Mouse (Mus musculus): ENCODE measurements around the gene Slc4a10. TPM values are rescaled to one million over a fixed set of nuclear protein-coding genes. Genes with fewer than 3 reads are reported as not detected.

Gene Slc4a10
- polyA plus RNA-seq, 1 experiment from 2014 or later = 0.20 TPM

- WGBS = 63% methylated on average over 4 of the region's 4 CpGs
- no peak overlapping the region for H3K4me2 ChIP-seq (replicated peaks; ENCODE audit: low read depth, low read length)
- H3K4me3 ChIP-seq (ENCODE audit: low read length) = no peak overlapping the region
- H3K4me1 ChIP-seq (ENCODE audit: insufficient read depth, low read length) = no peaks in the 10 kb centered on the region
- H3K27ac ChIP-seq (ENCODE audit: low read length) = no peak overlapping the region
- no peak for ATAC-seq (ENCODE audit: low FRiP score, low TSS enrichment)
- no peak overlapping the region for H3K9ac ChIP-seq (replicated peaks; ENCODE audit: low read length)
- no peaks in the 10 kb centered on the region for H3K36me3 ChIP-seq (ENCODE audit: insufficient read depth, low read length)
- H3K9me3 ChIP-seq (ENCODE audit: low read length) = no peaks in the 10 kb centered on the region
- H3K27me3 ChIP-seq (ENCODE audit: insufficient read depth, low read length) = no peaks in the 10 kb centered on the region
These were observed 197.9 kb downstream of the Slc4a10 start for GRCm38 (mm10) chr2:62244167-62244566.

GRCm38 (mm10) chr2:62268467-62268866 is 222.2 kb downstream of the Slc4a10 start:
- Histone ChIP-seq H3K9me3 (ENCODE audit: low read length) (no peaks in the 10 kb centered on the region), H3K4me3 (ENCODE audit: low read length) (no peak overlapping the region), H3K9ac (replicated peaks; ENCODE audit: low read length) (no peak overlapping the region), H3K4me2 (replicated peaks; ENCODE audit: low read depth, low read length) (no peak overlapping the region), H3K36me3 (ENCODE audit: insufficient read depth, low read length) (no peaks in the 10 kb centered on the region), H3K27ac (ENCODE audit: low read length) (no peak overlapping the region), H3K27me3 (ENCODE audit: insufficient read depth, low read length) (no peaks in the 10 kb centered on the region), H3K4me1 (ENCODE audit: insufficient read depth, low read length) (no peaks in the 10 kb centered on the region)
- ATAC-seq (ENCODE audit: low FRiP score, low TSS enrichment) = no peak
- WGBS = 95% methylated on average over 9 of the region's 9 CpGs

- Histone ChIP-seq H3K9ac (replicated peaks; ENCODE audit: low read length) (no peak overlapping the region), H3K4me3 (ENCODE audit: low read length) (no peak overlapping the region), H3K27me3 (ENCODE audit: insufficient read depth, low read length) (no peaks in the 10 kb centered on the region), H3K9me3 (ENCODE audit: low read length) (no peaks in the 10 kb centered on the region), H3K27ac (ENCODE audit: low read length) (no peak overlapping the region), H3K4me1 (ENCODE audit: insufficient read depth, low read length) (no peaks in the 10 kb centered on the region), H3K4me2 (replicated peaks; ENCODE audit: low read depth, low read length) (no peak overlapping the region), H3K36me3 (ENCODE audit: insufficient read depth, low read length) (no peaks in the 10 kb centered on the region)
- 23% methylated on average over 4 of the region's 4 CpGs for WGBS
- no peak for ATAC-seq (ENCODE audit: low FRiP score, low TSS enrichment)
These were observed 225.6 kb downstream of the Slc4a10 start for GRCm38 (mm10) chr2:62271840-62272239.

- Histone ChIP-seq H3K36me3 (ENCODE audit: insufficient read depth, low read length) (no peaks in the 10 kb centered on the region), H3K9me3 (ENCODE audit: low read length) (no peaks in the 10 kb centered on the region), H3K9ac (replicated peaks; ENCODE audit: low read length) (no peak overlapping the region), H3K4me1 (ENCODE audit: insufficient read depth, low read length) (no peaks in the 10 kb centered on the region), H3K27me3 (ENCODE audit: insufficient read depth, low read length) (no peaks in the 10 kb centered on the region), H3K4me2 (replicated peaks; ENCODE audit: low read depth, low read length) (no peak overlapping the region), H3K27ac (ENCODE audit: low read length) (no peak overlapping the region), H3K4me3 (ENCODE audit: low read length) (no peak overlapping the region)
- WGBS = 71% methylated on average over 3 of the region's 3 CpGs
- ATAC-seq (ENCODE audit: low FRiP score, low TSS enrichment) = no peak
These were observed 232.5 kb downstream of the Slc4a10 start for GRCm38 (mm10) chr2:62278779-62279178.

GRCm38 (mm10) chr2:62279777-62280176 is 233.5 kb downstream of the Slc4a10 start:
- no peak overlapping the region for H3K27ac ChIP-seq (ENCODE audit: low read length)
- no peaks in the 10 kb centered on the region for H3K36me3 ChIP-seq (ENCODE audit: insufficient read depth, low read length)
- no peak for ATAC-seq (ENCODE audit: low FRiP score, low TSS enrichment)
- no peaks in the 10 kb centered on the region for H3K27me3 ChIP-seq (ENCODE audit: insufficient read depth, low read length)
- H3K4me3 ChIP-seq (ENCODE audit: low read length) = no peak overlapping the region
- 84% methylated on average over 7 of the region's 7 CpGs for WGBS
- no peak overlapping the region for H3K4me2 ChIP-seq (replicated peaks; ENCODE audit: low read depth, low read length)
- no peaks in the 10 kb centered on the region for H3K9me3 ChIP-seq (ENCODE audit: low read length)
- H3K4me1 ChIP-seq (ENCODE audit: insufficient read depth, low read length) = no peaks in the 10 kb centered on the region
- H3K9ac ChIP-seq (replicated peaks; ENCODE audit: low read length) = no peak overlapping the region

- Histone ChIP-seq H3K4me1 (ENCODE audit: insufficient read depth, low read length) (no peaks in the 10 kb centered on the region), H3K27ac (ENCODE audit: low read length) (no peak overlapping the region), H3K9ac (replicated peaks; ENCODE audit: low read length) (no peak overlapping the region), H3K36me3 (ENCODE audit: insufficient read depth, low read length) (no peaks in the 10 kb centered on the region), H3K9me3 (ENCODE audit: low read length) (no peaks in the 10 kb centered on the region), H3K4me3 (ENCODE audit: low read length) (no peak overlapping the region), H3K27me3 (ENCODE audit: insufficient read depth, low read length) (no peaks in the 10 kb centered on the region), H3K4me2 (replicated peaks; ENCODE audit: low read depth, low read length) (no peak overlapping the region)
- 87% methylated on average over 2 of the region's 2 CpGs for WGBS
- ATAC-seq (ENCODE audit: low FRiP score, low TSS enrichment) = no peak
These were observed 238.8 kb downstream of the Slc4a10 start for GRCm38 (mm10) chr2:62285026-62285425.

GRCm38 (mm10) chr2:62285847-62286246 is 239.6 kb downstream of the Slc4a10 start:
- no peak for ATAC-seq (ENCODE audit: low FRiP score, low TSS enrichment)
- Histone ChIP-seq H3K36me3 (ENCODE audit: insufficient read depth, low read length) (no peaks in the 10 kb centered on the region), H3K27me3 (ENCODE audit: insufficient read depth, low read length) (no peaks in the 10 kb centered on the region), H3K4me3 (ENCODE audit: low read length) (no peak overlapping the region), H3K9me3 (ENCODE audit: low read length) (no peaks in the 10 kb centered on the region), H3K4me2 (replicated peaks; ENCODE audit: low read depth, low read length) (no peak overlapping the region), H3K9ac (replicated peaks; ENCODE audit: low read length) (no peak overlapping the region), H3K27ac (ENCODE audit: low read length) (no peak overlapping the region), H3K4me1 (ENCODE audit: insufficient read depth, low read length) (no peaks in the 10 kb centered on the region)
- WGBS = 0% methylated on average over 2 of the region's 2 CpGs

- no peaks in the 10 kb centered on the region for H3K4me1 ChIP-seq (ENCODE audit: insufficient read depth, low read length)
- no peaks in the 10 kb centered on the region for H3K27me3 ChIP-seq (ENCODE audit: insufficient read depth, low read length)
- H3K27ac ChIP-seq (ENCODE audit: low read length) = no peak overlapping the region
- H3K36me3 ChIP-seq (ENCODE audit: insufficient read depth, low read length) = no peaks in the 10 kb centered on the region
- no peak overlapping the region for H3K4me3 ChIP-seq (ENCODE audit: low read length)
- no peak overlapping the region for H3K9ac ChIP-seq (replicated peaks; ENCODE audit: low read length)
- ATAC-seq (ENCODE audit: low FRiP score, low TSS enrichment) = no peak
- H3K4me2 ChIP-seq (replicated peaks; ENCODE audit: low read depth, low read length) = no peak overlapping the region
- H3K9me3 ChIP-seq (ENCODE audit: low read length) = no peaks in the 10 kb centered on the region
- 74% methylated on average over 4 of the region's 4 CpGs for WGBS
These were observed 241.3 kb downstream of the Slc4a10 start for GRCm38 (mm10) chr2:62287532-62287931.

GRCm38 (mm10) chr2:62293846-62294245 is 247.6 kb downstream of the Slc4a10 start:
- no peak overlapping the region for H3K4me3 ChIP-seq (ENCODE audit: low read length)
- H3K9ac ChIP-seq (replicated peaks; ENCODE audit: low read length) = no peak overlapping the region
- 61% methylated on average over 2 of the region's 2 CpGs for WGBS
- H3K4me1 ChIP-seq (ENCODE audit: insufficient read depth, low read length) = no peaks in the 10 kb centered on the region
- H3K27ac ChIP-seq (ENCODE audit: low read length) = no peak overlapping the region
- no peak overlapping the region for H3K4me2 ChIP-seq (replicated peaks; ENCODE audit: low read depth, low read length)
- no peaks in the 10 kb centered on the region for H3K9me3 ChIP-seq (ENCODE audit: low read length)
- no peaks in the 10 kb centered on the region for H3K36me3 ChIP-seq (ENCODE audit: insufficient read depth, low read length)
- ATAC-seq (ENCODE audit: low FRiP score, low TSS enrichment) = no peak
- no peaks in the 10 kb centered on the region for H3K27me3 ChIP-seq (ENCODE audit: insufficient read depth, low read length)

GRCm38 (mm10) chr2:62301716-62302115 is 255.5 kb downstream of the Slc4a10 start:
- Histone ChIP-seq H3K4me2 (replicated peaks; ENCODE audit: low read depth, low read length) (no peak overlapping the region), H3K27ac (ENCODE audit: low read length) (no peak overlapping the region), H3K27me3 (ENCODE audit: insufficient read depth, low read length) (no peaks in the 10 kb centered on the region), H3K9ac (replicated peaks; ENCODE audit: low read length) (no peak overlapping the region), H3K36me3 (ENCODE audit: insufficient read depth, low read length) (no peaks in the 10 kb centered on the region), H3K9me3 (ENCODE audit: low read length) (no peaks in the 10 kb centered on the region), H3K4me1 (ENCODE audit: insufficient read depth, low read length) (no peaks in the 10 kb centered on the region), H3K4me3 (ENCODE audit: low read length) (no peak overlapping the region)
- 98% methylated on average over 2 of the region's 2 CpGs for WGBS
- ATAC-seq (ENCODE audit: low FRiP score, low TSS enrichment) = no peak

GRCm38 (mm10) chr2:62306978-62307377 is 260.7 kb downstream of the Slc4a10 start:
- no peaks in the 10 kb centered on the region for H3K9me3 ChIP-seq (ENCODE audit: low read length)
- no peak overlapping the region for H3K9ac ChIP-seq (replicated peaks; ENCODE audit: low read length)
- H3K4me1 ChIP-seq (ENCODE audit: insufficient read depth, low read length) = no peaks in the 10 kb centered on the region
- H3K4me3 ChIP-seq (ENCODE audit: low read length) = no peak overlapping the region
- H3K36me3 ChIP-seq (ENCODE audit: insufficient read depth, low read length) = no peaks in the 10 kb centered on the region
- H3K27ac ChIP-seq (ENCODE audit: low read length) = no peak overlapping the region
- ATAC-seq (ENCODE audit: low FRiP score, low TSS enrichment) = no peak
- 76% methylated on average over 5 of the region's 5 CpGs for WGBS
- no peak overlapping the region for H3K4me2 ChIP-seq (replicated peaks; ENCODE audit: low read depth, low read length)
- no peaks in the 10 kb centered on the region for H3K27me3 ChIP-seq (ENCODE audit: insufficient read depth, low read length)
